Mouse (Mus musculus): Measurements from ENCODE around the gene Runx3.

- no peak for TF ChIP-seq POLR2A (IDR thresholded peaks at IDR 0.05; ENCODE audit: control insufficient read depth, low read depth, low read length)
- no peak for TF ChIP-seq CTCF (IDR thresholded peaks at IDR 0.05; ENCODE audit: control insufficient read depth, insufficient read depth, insufficient replicate concordance, low read depth, low read length)
Measured at GRCm38 (mm10) chr4:135209846-135210245, 89.4 kb downstream of the Runx3 start.

All from testis, adult 2 months (tissue).